Mouse (Mus musculus) heart, adult 2 months (tissue): Measurements from ENCODE around the gene Gm5136. TPM values are rescaled to one million over a fixed set of nuclear protein-coding genes. Genes with fewer than 3 reads are reported as not detected.

Experiments used
- DNase-seq, 2 experiments: peaks; one replicate each; pipeline ENCODE4 v3.0.0; 2021
- H3K27ac ChIP-seq: fragments of 200-600 bp; 2 replicates; pipeline ENCODE4 v1.8.1; 2022
- H3K27me3 ChIP-seq: fragments of 200-500 bp; 2 replicates; pipeline ENCODE4 v1.6.1; 2012; ENCODE audit warnings: mild to moderate bottlenecking, low read length, inconsistent platforms, mixed read lengths; ENCODE audit not compliant: control insufficient read depth, insufficient read depth
- H3K36me3 ChIP-seq: fragments of 200-500 bp; 2 replicates; pipeline ENCODE4 v1.6.1; 2012; ENCODE audit warnings: low read length, inconsistent platforms; ENCODE audit not compliant: control insufficient read depth, insufficient read depth
- H3K4me1 ChIP-seq: fragments of 200-500 bp; 2 replicates; pipeline ENCODE4 v1.6.1; 2011; ENCODE audit warnings: low read length; ENCODE audit not compliant: control insufficient read depth, insufficient read depth
- H3K4me3 ChIP-seq: fragments of 200-600 bp; 2 replicates; pipeline ENCODE4 v1.8.1; 2022
- H3K79me2 ChIP-seq: fragments of 200-500 bp; replicated peaks from 2 replicates; pipeline ENCODE4 v1.6.1; 2012; ENCODE audit warnings: mild to moderate bottlenecking, inconsistent platforms, low read length, moderate library complexity, mixed read lengths; ENCODE audit not compliant: control insufficient read depth, insufficient read depth
- H3K9ac ChIP-seq: fragments of 200-500 bp; 2 replicates; pipeline ENCODE4 v1.6.1; 2012; ENCODE audit warnings: low read depth, mild to moderate bottlenecking, control low read depth, inconsistent platforms, low read length, mixed read lengths
- CTCF ChIP-seq: fragments of 200-600 bp; IDR thresholded peaks from 2 replicates; pipeline ENCODE4 v1.8.1; 2022; ENCODE audit warnings: antibody characterized with exemption, mild to moderate bottlenecking, moderate library complexity
- EP300 ChIP-seq: fragments of 200-500 bp; IDR thresholded peaks from 2 replicates; pipeline ENCODE4 v1.6.1; 2011; ENCODE audit warnings: low read depth, low read length, control low read depth; ENCODE audit not compliant: insufficient read depth
- POLR2A ChIP-seq: fragments of 200-500 bp; IDR thresholded peaks from 2 replicates; pipeline ENCODE4 v1.6.1; 2011; ENCODE audit warnings: mild to moderate bottlenecking, low read depth, low read length, control low read depth; ENCODE audit not compliant: insufficient read depth
- WGBS: fragments of 180-500 bp; shearing (Covaris S2); methylation state at CpG from one replicate; pipeline ENCODE4 v1.1.7; 2018; 5-methylcytosine and 5-hydroxymethylcytosine counted together
- intact Hi-C: fragments of 180-260 bp; cut with DNase I; formaldehyde crosslinking; loops from one replicate; pipeline ENCODE4 v1.15.1; 2025
- polyA plus RNA-seq: library from polyadenylated mRNA; depleted of rRNA; stranded (reverse); fragments of >200 nt; gene quantifications from 2 replicates; pipeline ENCODE4 v1.2.3, GENCODE M21; 2012
- total RNA-seq, 2 experiments: library from RNA; stranded (reverse); gene quantifications; 2 replicates each; pipeline ENCODE4 v1.2.3; 2021

Gene Gm5136
- total and polyA plus RNA-seq, 3 experiments: not detected

DNA sequence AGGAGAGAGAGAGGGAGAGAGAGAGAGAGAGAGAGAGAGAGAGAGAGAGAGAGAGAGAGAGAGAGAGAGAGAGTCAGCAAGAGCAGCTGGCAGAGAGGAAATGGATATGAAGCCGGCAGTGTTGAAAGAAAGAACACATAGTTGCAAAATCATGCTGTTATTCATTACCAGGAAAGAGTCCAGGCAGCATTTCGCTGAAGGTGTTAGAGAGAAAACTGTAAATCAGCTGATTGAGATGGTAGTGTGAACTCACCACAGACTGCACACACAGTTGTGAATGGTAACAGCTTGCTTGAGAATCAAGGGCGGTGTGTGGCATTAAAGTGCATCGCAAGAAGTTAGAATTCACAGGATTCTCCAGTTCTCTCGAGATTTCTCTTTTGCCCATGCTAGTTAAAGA, 10.6 kb upstream of the Gm5136 start:
- no peak overlapping the region for H3K27ac ChIP-seq
- no peak overlapping the region for H3K9ac ChIP-seq
- no peak overlapping the region for H3K4me3 ChIP-seq
- no peak for TF ChIP-seq CTCF
- no peak for TF ChIP-seq EP300
- no peak for TF ChIP-seq POLR2A
- intact Hi-C loops: no loop called here
- no peaks in the 10 kb centered on the region for H3K27me3 ChIP-seq
- no peaks in the 10 kb centered on the region for H3K4me1 ChIP-seq
- WGBS: 56% methylated on average over 5 of the region's 5 CpGs
- DNase-seq: no peak
- H3K79me2 ChIP-seq: no peaks in the 10 kb centered on the region
- no peaks in the 10 kb centered on the region for H3K36me3 ChIP-seq

DNA sequence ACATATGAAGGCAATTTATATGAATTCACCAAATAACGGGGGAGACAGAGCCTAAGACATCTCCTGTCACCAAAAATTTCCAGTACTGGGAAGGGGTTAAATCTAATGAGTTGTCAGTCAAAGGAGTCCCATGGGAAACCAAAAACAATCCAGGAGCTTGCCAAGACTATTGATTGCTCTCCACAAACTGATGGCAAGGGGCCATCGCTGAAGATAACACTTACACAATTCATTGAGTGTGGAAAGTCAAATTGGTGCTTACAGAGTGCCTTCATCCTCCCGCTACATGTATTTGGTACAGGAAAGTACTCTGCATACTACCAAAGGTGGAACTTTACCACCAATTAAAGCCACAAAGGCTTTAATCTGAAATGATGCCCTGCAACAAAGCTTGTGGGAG, 5.7 kb upstream of the Gm5136 start:
- 84% methylated on average over 3 of the region's 3 CpGs for WGBS
- no peaks in the 10 kb centered on the region for H3K4me1 ChIP-seq
- no peaks in the 10 kb centered on the region for H3K79me2 ChIP-seq
- no peak overlapping the region for H3K9ac ChIP-seq
- intact Hi-C loops: no loop called here
- no peaks in the 10 kb centered on the region for H3K27me3 ChIP-seq
- no peak overlapping the region for H3K4me3 ChIP-seq
- H3K36me3 ChIP-seq: no peaks in the 10 kb centered on the region
- no peak for TF ChIP-seq CTCF
- H3K27ac ChIP-seq: no peak overlapping the region
- DNase-seq: no peak

DNA sequence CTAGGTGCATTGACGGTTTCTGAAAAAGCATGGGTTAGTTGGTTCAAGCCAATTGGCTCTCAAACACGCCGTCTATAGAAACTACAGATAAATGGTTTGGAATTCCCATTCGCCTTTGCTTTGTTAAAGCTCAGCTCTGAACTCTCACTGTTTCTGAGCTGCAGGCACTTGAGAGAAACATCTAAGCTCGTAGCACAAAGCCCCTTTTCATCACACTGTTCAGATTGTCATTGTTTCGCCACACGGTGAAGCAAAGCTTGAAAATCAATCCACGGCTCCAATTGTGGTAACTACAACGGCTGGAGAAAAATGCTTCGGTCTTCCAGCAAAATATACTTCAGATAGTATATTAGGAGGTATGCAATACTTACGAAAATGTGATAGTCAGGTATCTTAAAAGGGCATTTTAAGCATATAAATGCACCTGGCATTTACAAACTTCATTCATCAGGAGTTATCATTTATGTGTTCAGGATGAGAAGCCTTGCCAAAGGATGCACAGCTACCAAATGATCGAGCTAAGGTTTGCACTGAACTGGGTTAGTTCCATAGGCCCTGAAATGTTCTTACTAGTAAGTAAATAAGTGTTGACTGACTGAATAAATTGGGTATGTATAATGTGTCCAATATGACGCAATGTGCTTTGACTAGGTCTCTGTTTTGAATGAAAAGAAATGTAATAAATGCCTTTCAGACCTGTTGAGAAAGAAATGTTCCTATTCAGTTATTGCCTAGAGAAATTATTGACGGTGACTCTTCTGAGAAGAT, 1.6 kb upstream of the Gm5136 start:
- intact Hi-C loops: no loop called here
- 74% methylated on average over 14 of the region's 14 CpGs for WGBS
- H3K27me3 ChIP-seq: no peaks in the 10 kb centered on the region

DNA sequence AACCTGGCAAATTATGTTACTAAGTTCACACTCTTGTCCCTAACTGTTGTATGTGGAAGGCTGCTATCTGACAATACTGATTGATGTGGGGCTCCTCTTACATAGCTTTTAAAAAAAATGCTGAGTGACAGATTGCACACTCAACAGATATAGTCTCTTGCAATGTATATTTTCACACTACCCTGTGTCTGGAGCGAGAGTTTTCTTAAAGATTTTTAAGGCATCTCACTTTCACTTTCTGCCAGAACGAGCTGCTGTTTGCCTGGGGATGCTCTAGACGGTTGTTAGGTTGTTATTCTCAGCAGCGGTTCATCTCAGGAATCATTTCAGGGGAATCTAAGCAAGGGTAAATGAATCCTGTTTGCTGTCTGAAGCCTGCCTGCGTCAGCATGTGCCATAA, 2.9 kb downstream of the Gm5136 start:
- 65% methylated on average over 5 of the region's 5 CpGs for WGBS
- no peak overlapping the region for H3K9ac ChIP-seq

More for the DNA sequence above, 1.6 kb upstream of the Gm5136 start:
- Histone ChIP-seq H3K36me3 (no peaks in the 10 kb centered on the region), H3K4me1 (no peaks in the 10 kb centered on the region), H3K4me3 (no peak overlapping the region), H3K9ac (no peak overlapping the region), H3K27ac (no peak overlapping the region), H3K79me2 (no peaks in the 10 kb centered on the region)
- no peak for TF ChIP-seq POLR2A
- TF ChIP-seq CTCF: no peak
- no peak for TF ChIP-seq EP300
- DNase-seq: no peak

DNA sequence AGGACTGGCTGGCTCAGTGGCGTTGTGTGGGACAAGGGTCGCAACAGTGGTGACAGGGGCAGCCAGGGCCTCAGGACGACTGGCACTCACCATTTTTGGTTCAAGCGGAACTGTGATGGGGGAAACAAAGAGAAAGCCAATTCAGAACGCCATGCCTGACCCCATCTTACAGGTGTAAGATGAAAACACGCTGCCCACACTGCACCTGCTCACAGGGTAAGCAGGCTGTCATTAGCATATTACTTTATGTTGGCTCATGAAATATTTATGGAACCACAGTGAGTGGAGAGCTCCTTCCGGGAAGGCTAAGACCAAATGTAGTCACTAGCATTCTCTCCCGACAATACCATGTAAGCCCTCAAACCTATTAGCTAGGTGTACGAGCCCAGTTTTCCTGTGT, 9.0 kb downstream of the Gm5136 start:
- Histone ChIP-seq H3K27me3 (no peaks in the 10 kb centered on the region), H3K36me3 (no peaks in the 10 kb centered on the region), H3K27ac (no peak overlapping the region), H3K79me2 (no peaks in the 10 kb centered on the region), H3K4me3 (no peak overlapping the region), H3K9ac (no peak overlapping the region), H3K4me1 (no peaks in the 10 kb centered on the region)
- WGBS: 73% methylated on average over 9 of the region's 9 CpGs
- TF ChIP-seq EP300 (no peak), POLR2A (no peak), CTCF (no peak)
- intact Hi-C loops: no loop called here
- no peak for DNase-seq

More for the DNA sequence above, 2.9 kb downstream of the Gm5136 start:
- H3K4me3 ChIP-seq: no peak overlapping the region
- no peak for DNase-seq
- no peaks in the 10 kb centered on the region for H3K36me3 ChIP-seq
- intact Hi-C loops: no loop called here
- H3K79me2 ChIP-seq: no peaks in the 10 kb centered on the region
- TF ChIP-seq EP300: no peak
- TF ChIP-seq CTCF: no peak
- TF ChIP-seq POLR2A: no peak
- H3K27ac ChIP-seq: no peak overlapping the region
- no peaks in the 10 kb centered on the region for H3K27me3 ChIP-seq
- H3K4me1 ChIP-seq: no peaks in the 10 kb centered on the region

DNA sequence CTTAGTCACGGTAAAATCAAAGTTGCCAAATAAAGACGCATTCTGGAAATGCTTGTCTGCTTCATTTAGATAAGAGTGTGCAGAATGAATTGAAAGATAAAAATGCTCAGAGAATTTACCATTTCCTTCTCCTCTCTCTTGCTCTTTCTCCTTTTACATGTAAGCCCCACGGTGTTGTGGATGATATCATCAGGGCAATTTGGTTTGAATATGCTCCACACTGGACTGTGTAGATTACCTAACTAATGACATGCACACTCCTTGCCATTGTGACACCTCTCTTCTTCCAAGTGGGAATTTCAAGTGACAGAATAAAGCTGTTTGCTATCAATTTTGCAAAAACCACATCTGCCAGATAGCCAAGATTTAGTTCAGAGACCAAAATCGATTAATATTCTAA, 13.3 kb downstream of the Gm5136 start:
- TF ChIP-seq POLR2A: no peak
- TF ChIP-seq CTCF: no peak
- TF ChIP-seq EP300: no peak

More for the DNA sequence above, 13.3 kb downstream of the Gm5136 start:
- Histone ChIP-seq H3K79me2 (no peaks in the 10 kb centered on the region), H3K27me3 (no peaks in the 10 kb centered on the region), H3K9ac (no peak overlapping the region), H3K36me3 (no peaks in the 10 kb centered on the region), H3K27ac (no peak overlapping the region), H3K4me1 (no peaks in the 10 kb centered on the region), H3K4me3 (no peak overlapping the region)
- intact Hi-C loops: no loop called here
- 36% methylated on average over 4 of the region's 4 CpGs for WGBS
- DNase-seq: no peak
